Mouse (Mus musculus): ENCODE measurements around the gene Prr7.

GRCm38 (mm10) chr13:55522730-55523129 lies 58.7 kb downstream of the Prr7 start:
- TF ChIP-seq CTCF (IDR thresholded peaks at IDR 0.05; ENCODE audit: low read depth) = no peak
- TF ChIP-seq EP300 (IDR thresholded peaks at IDR 0.05; ENCODE audit: low read depth) = no peak

Data from heart, postnatal 0 days (tissue).